Comparison of ENCODE assay signal across 8 mouse cellular contexts in the genomic region with DNA sequence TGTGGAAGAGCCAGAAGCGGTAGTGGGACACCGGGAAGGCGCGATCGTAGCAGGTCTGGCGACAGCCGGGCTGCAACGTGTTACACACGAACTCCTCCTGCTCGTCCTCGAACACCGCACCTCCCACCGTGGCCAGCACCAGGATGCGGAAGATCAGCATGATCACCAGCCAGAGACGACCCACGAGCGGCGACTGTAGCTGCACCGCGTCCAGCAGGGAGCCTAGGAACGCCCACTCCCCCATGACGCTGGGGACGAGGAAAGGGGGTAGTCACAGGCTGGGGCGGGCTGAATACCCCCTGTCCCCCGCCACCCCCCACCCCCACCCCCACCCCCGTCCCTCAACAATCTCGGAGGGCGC. TPM values are rescaled to one million over a fixed set of nuclear protein-coding genes. Genes with fewer than 3 reads are reported as not detected.
DNase-seq lines count a peak whose midpoint lies in the region; ATAC-seq and TF ChIP-seq lines count a peak whose summit lies in the region.

Gene Gjd3, minus strand, starts transcription at position 244 of the 361 bp plus-strand sequence.

- peak within 1 kb of the TSS; percentile 57 for H3K9ac ChIP-seq in kidney, postnatal 0 days (ENCODE audit: low read depth, low read length)
- peak within 1 kb of the TSS; percentile 59 for H3K9ac ChIP-seq in embryonic facial prominence, embryonic 11.5 days (replicated peaks; ENCODE audit: low read length)
- H3K9ac ChIP-seq in intestine, embryonic 15.5 days: peak within 1 kb of the TSS; percentile 64
- H3K9ac ChIP-seq in neural tube, embryonic 12.5 days: peak within 1 kb of the TSS; percentile 76

- peak within 1 kb of the TSS; percentile 54 for H3K4me3 ChIP-seq in kidney, postnatal 0 days (replicated peaks; ENCODE audit: low read depth, low read length)
- H3K4me3 ChIP-seq in embryonic facial prominence, embryonic 11.5 days (ENCODE audit: low read depth, low read length): peak within 1 kb of the TSS; percentile 62
- peak within 1 kb of the TSS; percentile 56 for H3K4me3 ChIP-seq in intestine, embryonic 15.5 days (replicated peaks)
- peak within 1 kb of the TSS; percentile 58 for H3K4me3 ChIP-seq in neural tube, embryonic 12.5 days

- H3K4me1 ChIP-seq in kidney, postnatal 0 days (replicated peaks; ENCODE audit: insufficient read depth, low read length): peaks cover 6% of the 10 kb centered on the region; the same call in 1 of the 2 replicates
- peaks cover 7% of the 10 kb centered on the region for H3K4me1 ChIP-seq in embryonic facial prominence, embryonic 11.5 days (ENCODE audit: control insufficient read depth, insufficient read depth, low read length)
- H3K4me1 ChIP-seq in intestine, embryonic 15.5 days (replicated peaks): 0 out of 2 replicates have a peak, but pooled peaks cover 13% of the 10 kb centered on the region
- peaks cover 35% of the 10 kb centered on the region for H3K4me1 ChIP-seq in neural tube, embryonic 12.5 days

- DNase-seq in kidney, postnatal 0 days (ENCODE audit: low spot score): no peak
- no peak for DNase-seq in kidney, adult 8-10 months
- DNase-seq in embryonic facial prominence, embryonic 11.5 days (ENCODE audit: low spot score): no peak
- no peak for DNase-seq in urinary bladder, adult 18-20 months (ENCODE audit: low spot score in 2 of 2)
- DNase-seq in B cell, adult 2 months: no peak
- no peak for DNase-seq in adrenal gland, postnatal 10 days

- H3K4me2 ChIP-seq in kidney, postnatal 0 days (ENCODE audit: low read length): peak within 1 kb of the TSS; percentile 98
- H3K4me2 ChIP-seq in embryonic facial prominence, embryonic 11.5 days (ENCODE audit: low read depth, low read length): peak within 1 kb of the TSS; percentile 99
- peak within 1 kb of the TSS; percentile 100 for H3K4me2 ChIP-seq in intestine, embryonic 15.5 days (replicated peaks)
- peak within 1 kb of the TSS; percentile 90 for H3K4me2 ChIP-seq in neural tube, embryonic 12.5 days (replicated peaks)

- H3K27me3 ChIP-seq in kidney, postnatal 0 days (ENCODE audit: insufficient read depth, low read length): no peaks in the 10 kb centered on the region; the same call in 1 of the 2 replicates
- peaks cover 12% of the 10 kb centered on the region; the same call in 1 of the 2 replicates for H3K27me3 ChIP-seq in embryonic facial prominence, embryonic 11.5 days (ENCODE audit: control insufficient read depth, insufficient read depth, low read length)
- H3K27me3 ChIP-seq in intestine, embryonic 15.5 days (replicated peaks): no peaks in the 10 kb centered on the region
- H3K27me3 ChIP-seq in neural tube, embryonic 12.5 days (replicated peaks): 0 out of 2 replicates have a peak, but pooled peaks cover 11% of the 10 kb centered on the region

- no peak for TF ChIP-seq CTCF in kidney, postnatal 0 days (IDR thresholded peaks at IDR 0.05; ENCODE audit: low read depth)

- no peak within 1 kb of the TSS for H3K27ac ChIP-seq in kidney, postnatal 0 days
- H3K27ac ChIP-seq in embryonic facial prominence, embryonic 11.5 days (replicated peaks; ENCODE audit: low read depth, low read length): no peak within 1 kb of the TSS
- H3K27ac ChIP-seq in intestine, embryonic 15.5 days: peak within 1 kb of the TSS; percentile 44; the same call in 1 of the 2 replicates
- peak within 1 kb of the TSS; percentile 77 for H3K27ac ChIP-seq in neural tube, embryonic 12.5 days

- no peaks in the 10 kb centered on the region for H3K9me3 ChIP-seq in kidney, postnatal 0 days (replicated peaks; ENCODE audit: low read length)
- H3K9me3 ChIP-seq in embryonic facial prominence, embryonic 11.5 days (replicated peaks; ENCODE audit: control insufficient read depth, low read length): no peaks in the 10 kb centered on the region
- H3K9me3 ChIP-seq in intestine, embryonic 15.5 days: no peaks in the 10 kb centered on the region
- no peaks in the 10 kb centered on the region for H3K9me3 ChIP-seq in neural tube, embryonic 12.5 days

- 0 out of 2 replicates have a peak, but pooled peaks have one; percentile 2 for ATAC-seq in kidney, postnatal 0 days (replicated peaks; ENCODE audit: low FRiP score, low read depth)
- no peak for ATAC-seq in embryonic facial prominence, embryonic 11.5 days (replicated peaks; ENCODE audit: insufficient number of reproducible peaks, low FRiP score, low TSS enrichment, low read depth)
- ATAC-seq in intestine, embryonic 15.5 days: no peak; the same call in none of the 2 replicates
- peak; percentile 15; the same call in 1 of the 2 replicates for ATAC-seq in neural tube, embryonic 12.5 days (ENCODE audit: low FRiP score, low read depth)

- WGBS in kidney, postnatal 0 days: 2% methylated on average over 26 of the region's 28 CpGs
- WGBS in embryonic facial prominence, embryonic 11.5 days: 2% methylated on average over 28 of the region's 28 CpGs
- under 1% methylated on average over 28 of the region's 28 CpGs for WGBS in intestine, embryonic 15.5 days
- WGBS in neural tube, embryonic 12.5 days: 2% methylated on average over 28 of the region's 28 CpGs

- no peaks in the 10 kb centered on the region for H3K36me3 ChIP-seq in kidney, postnatal 0 days (ENCODE audit: insufficient read depth, low read length)
- H3K36me3 ChIP-seq in embryonic facial prominence, embryonic 11.5 days (replicated peaks; ENCODE audit: control insufficient read depth, insufficient read depth, low read depth, low read length): no peaks in the 10 kb centered on the region
- H3K36me3 ChIP-seq in intestine, embryonic 15.5 days: no peaks in the 10 kb centered on the region
- no peaks in the 10 kb centered on the region for H3K36me3 ChIP-seq in neural tube, embryonic 12.5 days

RNA-seq across cellular contexts. Expression of gene Gjd3, which starts in this region (rescaled TPM):
- polyA plus RNA-seq in kidney, postnatal 0 days (2015; fragmentation: Nextera tagmentation; extraction: Ambion mirVana): 1.1 and 1.6 TPM in 2 replicates
- 0.25 and 0.43 TPM in 2 replicates for polyA plus RNA-seq in embryonic facial prominence, embryonic 11.5 days (2014; fragmentation: Nextera tagmentation; extraction: Ambion mirVana)
- polyA plus RNA-seq in intestine, embryonic 15.5 days (2015; fragmentation: Nextera tagmentation; extraction: Ambion mirVana): 0.20 and 0.35 TPM in 2 replicates
- 1.8 and 2.0 TPM in 2 replicates for polyA plus RNA-seq in neural tube, embryonic 12.5 days (2016; fragmentation: Nextera tagmentation; extraction: Ambion mirVana)
- under 1 TPM; 0.45 to 0.73 TPM for total RNA-seq in adrenal gland, postnatal 10 days (2021)

Comparison
In these comparisons a context has a peak if more than half of its experiments do, and no peak if none do; other contexts are left out.
1. ATAC-seq: peak in kidney, postnatal 0 days (single experiment) and neural tube, embryonic 12.5 days (single experiment); none in embryonic facial prominence, embryonic 11.5 days (single experiment) and intestine, embryonic 15.5 days (single experiment).
2. H3K27ac ChIP-seq: peak in intestine, embryonic 15.5 days (single experiment) and neural tube, embryonic 12.5 days (single experiment); none in kidney, postnatal 0 days (single experiment) and embryonic facial prominence, embryonic 11.5 days (single experiment).
3. Peak in every context shown above with its lines, with median percentiles within 50 percentile points of each other: H3K4me2 ChIP-seq, H3K4me3 ChIP-seq and H3K9ac ChIP-seq.